Mouse (Mus musculus): Measurements from ENCODE around the gene Gsk3a. TPM values are rescaled to one million over a fixed set of nuclear protein-coding genes. Genes with fewer than 3 reads are reported as not detected.

Gsk3a gene
- polyA plus RNA-seq, 1 experiment from 2014 or later: 4.0 TPM

DNA sequence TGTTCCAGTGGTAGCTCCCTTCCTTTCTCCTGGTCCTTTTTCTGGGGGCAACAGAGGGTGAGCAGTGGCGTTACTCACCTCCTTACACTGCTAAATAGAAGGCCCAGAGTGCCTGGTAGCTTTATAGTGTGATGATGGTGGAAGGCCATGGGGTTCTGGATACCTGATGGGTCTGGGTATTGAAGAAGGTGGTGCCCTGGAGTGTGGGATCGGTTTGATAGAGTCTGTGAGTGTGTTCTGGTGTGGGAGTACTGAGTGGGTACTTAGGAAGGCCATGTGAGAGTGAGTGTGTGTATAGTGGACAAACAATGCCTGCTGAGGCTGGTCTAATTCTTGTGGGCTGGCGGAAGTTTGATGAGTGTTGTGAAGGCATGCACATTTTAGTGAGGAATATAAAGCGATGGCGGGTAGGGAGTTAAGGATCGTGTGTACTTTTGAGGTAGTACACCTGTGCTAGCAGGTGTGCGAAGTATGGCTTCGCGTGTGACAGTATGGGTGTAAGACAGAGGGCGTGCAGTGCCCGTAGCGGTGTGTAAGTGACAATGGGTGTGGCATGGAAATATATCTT is 43.6 kb upstream of the Gsk3a start:
- Histone ChIP-seq H3K36me3 (ENCODE audit: control insufficient read depth, insufficient read depth, low read length) (peaks cover 10% of the 10 kb centered on the region; the same call in 1 of the 2 replicates), H3K4me2 (ENCODE audit: low read depth, low read length) (peak overlapping the region; percentile 91), H3K9ac (ENCODE audit: low read depth, low read length) (peak overlapping the region; percentile 81), H3K4me1 (ENCODE audit: control insufficient read depth, insufficient read depth, low read length) (peaks cover 52% of the 10 kb centered on the region), H3K4me3 (ENCODE audit: low read length) (peak overlapping the region; percentile 68), H3K9me3 (ENCODE audit: control insufficient read depth, low read length) (no peaks in the 10 kb centered on the region), H3K27ac (ENCODE audit: low read length) (peak overlapping the region; percentile 98), H3K27me3 (replicated peaks; ENCODE audit: control insufficient read depth, insufficient read depth, low read length) (no peaks in the 10 kb centered on the region)
- ATAC-seq: peak; percentile 27
- WGBS: 13% methylated on average over 12 of the region's 12 CpGs

GRCm38 (mm10) chr7:25279861-25280791 is 42.5 kb upstream of the Gsk3a start:
- Histone ChIP-seq H3K9ac (ENCODE audit: low read depth, low read length) (peak overlapping the region; percentile 81), H3K4me3 (ENCODE audit: low read length) (peak overlapping the region; percentile 68), H3K27me3 (replicated peaks; ENCODE audit: control insufficient read depth, insufficient read depth, low read length) (no peaks in the 10 kb centered on the region), H3K4me2 (ENCODE audit: low read depth, low read length) (peak overlapping the region; percentile 91), H3K4me1 (ENCODE audit: control insufficient read depth, insufficient read depth, low read length) (peaks cover 63% of the 10 kb centered on the region), H3K9me3 (ENCODE audit: control insufficient read depth, low read length) (no peaks in the 10 kb centered on the region), H3K27ac (ENCODE audit: low read length) (peak overlapping the region; percentile 98), H3K36me3 (ENCODE audit: control insufficient read depth, insufficient read depth, low read length) (0 out of 2 replicates have a peak, but pooled peaks cover 3% of the 10 kb centered on the region)
- WGBS: 0% methylated on average over 6 of the region's 6 CpGs
- peak; percentile 9 for ATAC-seq

DNA sequence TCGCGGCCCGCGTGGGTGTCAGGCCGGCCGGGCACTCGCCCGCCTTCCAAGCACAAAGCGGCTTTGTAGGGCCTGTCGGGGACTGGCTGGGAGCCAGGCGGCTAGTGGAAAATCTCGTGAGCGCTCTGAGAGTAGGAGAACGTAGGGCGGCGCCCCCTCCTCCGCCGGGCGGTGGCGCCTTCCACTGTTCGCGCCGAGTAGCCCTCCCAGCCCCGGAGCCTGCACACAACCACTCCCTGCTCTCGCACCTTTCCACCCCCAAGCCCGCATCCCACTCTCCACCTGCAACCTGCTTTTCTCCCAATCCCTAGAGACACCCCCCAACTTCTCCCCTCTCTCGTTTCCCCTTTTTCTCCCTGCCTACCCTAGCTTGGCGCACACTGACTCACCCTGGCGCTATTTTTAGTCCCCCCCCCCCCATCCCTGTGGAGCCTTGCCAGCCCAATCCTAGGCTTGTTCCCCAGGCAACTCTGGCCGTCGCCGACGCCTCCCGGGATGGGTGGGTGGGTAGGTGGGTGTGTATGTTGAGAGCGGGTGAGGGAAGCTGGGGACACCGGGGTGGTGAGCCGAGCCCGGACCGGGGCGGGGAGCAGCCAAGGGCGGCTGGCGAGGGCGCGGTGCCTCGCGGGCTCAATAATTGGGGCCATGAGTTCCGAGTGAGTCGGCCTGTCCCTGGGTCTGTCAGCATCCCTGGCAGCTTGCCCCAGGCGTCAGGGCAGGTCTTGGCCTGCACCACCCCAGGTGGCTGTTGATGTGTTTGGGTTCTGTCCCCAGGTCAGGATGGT is 41.6 kb upstream of the Gsk3a start:
- peaks cover 60% of the 10 kb centered on the region for H3K4me1 ChIP-seq (ENCODE audit: control insufficient read depth, insufficient read depth, low read length)

DNA sequence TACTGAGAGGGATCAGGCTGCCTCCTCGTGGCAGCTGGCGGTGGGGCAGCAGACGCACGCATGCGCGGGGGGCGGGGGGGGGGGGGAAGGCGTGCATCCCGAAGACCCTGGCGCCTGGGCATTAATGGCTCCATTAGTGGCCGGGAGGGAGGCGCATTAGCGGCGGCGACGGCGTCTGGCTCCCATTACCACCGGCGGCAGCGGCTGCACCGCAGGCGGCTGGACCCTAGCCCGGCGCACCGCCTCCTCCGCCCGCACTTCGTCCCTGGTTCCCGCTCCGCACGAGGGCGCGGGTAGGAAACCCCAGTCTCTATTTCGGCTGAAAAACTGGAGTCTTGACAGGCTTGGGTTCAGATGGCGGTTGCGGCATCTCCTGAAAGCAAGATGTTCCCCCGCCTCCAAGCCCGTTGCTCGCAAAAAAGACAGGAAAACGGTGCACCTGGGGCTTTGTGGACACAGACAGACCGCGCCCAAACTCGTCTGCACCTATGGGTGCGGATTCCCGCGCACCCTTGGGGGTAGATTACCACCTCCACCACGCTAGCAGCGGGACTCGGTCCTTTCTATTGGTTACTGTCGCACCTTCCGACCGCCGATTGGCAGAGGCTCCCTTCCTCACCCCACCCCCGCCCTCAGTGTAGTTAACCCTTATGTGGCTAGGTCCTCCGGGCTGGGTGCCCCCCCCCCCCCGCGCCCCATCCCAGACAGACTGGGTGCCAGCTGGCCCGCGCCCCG is 40.9 kb upstream of the Gsk3a start:
- peak overlapping the region; percentile 91 for H3K4me2 ChIP-seq (ENCODE audit: low read depth, low read length)
- peaks cover 58% of the 10 kb centered on the region for H3K4me1 ChIP-seq (ENCODE audit: control insufficient read depth, insufficient read depth, low read length)
- no peaks in the 10 kb centered on the region for H3K9me3 ChIP-seq (ENCODE audit: control insufficient read depth, low read length)
- H3K27me3 ChIP-seq (replicated peaks; ENCODE audit: control insufficient read depth, insufficient read depth, low read length): no peaks in the 10 kb centered on the region
- WGBS: under 1% methylated on average over 56 of the region's 60 CpGs
- H3K27ac ChIP-seq (ENCODE audit: low read length): peak overlapping the region; percentile 98
- peaks cover under 1% of the 10 kb centered on the region; the same call in 1 of the 2 replicates for H3K36me3 ChIP-seq (ENCODE audit: control insufficient read depth, insufficient read depth, low read length)
- peak overlapping the region; percentile 68 for H3K4me3 ChIP-seq (ENCODE audit: low read length)
- H3K9ac ChIP-seq (ENCODE audit: low read depth, low read length): peak overlapping the region; percentile 81
- ATAC-seq: peak; percentile 70

More for the DNA sequence above, 41.6 kb upstream of the Gsk3a start:
- Histone ChIP-seq H3K27me3 (replicated peaks; ENCODE audit: control insufficient read depth, insufficient read depth, low read length) (no peaks in the 10 kb centered on the region), H3K4me2 (ENCODE audit: low read depth, low read length) (peak overlapping the region; percentile 91), H3K4me3 (ENCODE audit: low read length) (peak overlapping the region; percentile 68), H3K9ac (ENCODE audit: low read depth, low read length) (peak overlapping the region; percentile 81), H3K9me3 (ENCODE audit: control insufficient read depth, low read length) (no peaks in the 10 kb centered on the region), H3K36me3 (ENCODE audit: control insufficient read depth, insufficient read depth, low read length) (no peaks in the 10 kb centered on the region), H3K27ac (ENCODE audit: low read length) (peak overlapping the region; percentile 98)
- WGBS: under 1% methylated on average over 49 of the region's 49 CpGs
- ATAC-seq: peak; percentile 49

DNA sequence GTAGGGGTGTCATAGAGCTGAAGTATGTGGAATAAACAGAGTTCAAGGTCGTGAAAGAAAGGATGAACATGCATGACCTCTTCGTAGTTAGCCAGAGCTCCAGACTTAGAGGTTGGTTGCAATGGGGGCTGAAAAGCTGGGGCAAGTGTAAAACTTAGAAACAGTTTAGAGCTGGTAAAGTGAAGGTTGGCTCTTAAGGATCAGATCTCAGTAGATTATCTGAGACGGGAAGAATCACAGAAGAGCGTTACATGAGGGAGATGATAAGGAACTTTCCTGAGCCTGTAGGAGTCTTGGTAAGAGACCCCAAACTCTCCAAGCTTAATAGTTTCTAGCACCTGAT is 40.3 kb upstream of the Gsk3a start:
- peak overlapping the region; percentile 98 for H3K27ac ChIP-seq (ENCODE audit: low read length)
- peak overlapping the region; percentile 81 for H3K9ac ChIP-seq (ENCODE audit: low read depth, low read length)
- 8% methylated on average over 4 of the region's 4 CpGs for WGBS
- H3K4me3 ChIP-seq (ENCODE audit: low read length): peak overlapping the region; percentile 68
- no peaks in the 10 kb centered on the region for H3K27me3 ChIP-seq (replicated peaks; ENCODE audit: control insufficient read depth, insufficient read depth, low read length)
- peaks cover 2% of the 10 kb centered on the region; the same call in 1 of the 2 replicates for H3K36me3 ChIP-seq (ENCODE audit: control insufficient read depth, insufficient read depth, low read length)
- H3K4me1 ChIP-seq (ENCODE audit: control insufficient read depth, insufficient read depth, low read length): peaks cover 54% of the 10 kb centered on the region
- peak overlapping the region; percentile 91 for H3K4me2 ChIP-seq (ENCODE audit: low read depth, low read length)
- ATAC-seq: no peak
- no peaks in the 10 kb centered on the region for H3K9me3 ChIP-seq (ENCODE audit: control insufficient read depth, low read length)

DNA sequence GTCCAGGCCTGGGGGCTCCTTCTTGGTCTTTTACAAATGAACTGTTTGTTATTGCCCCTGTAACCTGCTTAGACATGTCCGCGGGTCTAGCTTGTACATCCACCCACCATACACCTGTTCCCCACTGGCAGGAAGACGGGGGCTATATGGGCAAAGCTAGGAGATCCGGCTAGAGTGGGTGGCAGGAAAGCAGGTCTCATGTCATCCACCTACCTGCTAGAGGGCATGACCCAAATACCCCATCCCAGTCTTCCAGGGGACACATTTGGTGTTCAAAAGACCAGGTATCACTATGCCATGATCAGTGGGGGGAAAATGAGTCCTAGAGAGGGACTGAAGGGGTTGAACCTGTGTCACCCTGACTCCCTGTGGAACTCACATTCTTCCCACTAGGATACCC is 39.8 kb upstream of the Gsk3a start:
- peak overlapping the region; percentile 81 for H3K9ac ChIP-seq (ENCODE audit: low read depth, low read length)
- H3K4me2 ChIP-seq (ENCODE audit: low read depth, low read length): peak overlapping the region; percentile 91
- ATAC-seq: no peak
- no peaks in the 10 kb centered on the region for H3K27me3 ChIP-seq (replicated peaks; ENCODE audit: control insufficient read depth, insufficient read depth, low read length)
- H3K4me3 ChIP-seq (ENCODE audit: low read length): no peak overlapping the region
- peaks cover 54% of the 10 kb centered on the region for H3K4me1 ChIP-seq (ENCODE audit: control insufficient read depth, insufficient read depth, low read length)
- peaks cover 2% of the 10 kb centered on the region; the same call in 1 of the 2 replicates for H3K36me3 ChIP-seq (ENCODE audit: control insufficient read depth, insufficient read depth, low read length)
- peak overlapping the region; percentile 98; the same call in 1 of the 2 replicates for H3K27ac ChIP-seq (ENCODE audit: low read length)
- no peaks in the 10 kb centered on the region for H3K9me3 ChIP-seq (ENCODE audit: control insufficient read depth, low read length)
- WGBS: 86% methylated on average over 4 of the region's 4 CpGs

GRCm38 (mm10) chr7:25275555-25276298 is 38.1 kb upstream of the Gsk3a start:
- peaks cover 45% of the 10 kb centered on the region for H3K4me1 ChIP-seq (ENCODE audit: control insufficient read depth, insufficient read depth, low read length)
- peaks cover 2% of the 10 kb centered on the region for H3K36me3 ChIP-seq (ENCODE audit: control insufficient read depth, insufficient read depth, low read length)
- no peaks in the 10 kb centered on the region for H3K9me3 ChIP-seq (ENCODE audit: control insufficient read depth, low read length)
- H3K4me3 ChIP-seq (ENCODE audit: low read length): no peak overlapping the region
- WGBS: 55% methylated on average over 9 of the region's 9 CpGs
- peak overlapping the region; percentile 44 for H3K9ac ChIP-seq (ENCODE audit: low read depth, low read length)
- H3K27me3 ChIP-seq (replicated peaks; ENCODE audit: control insufficient read depth, insufficient read depth, low read length): no peaks in the 10 kb centered on the region
- ATAC-seq: no peak
- peak overlapping the region; percentile 43; the same call in 1 of the 2 replicates for H3K27ac ChIP-seq (ENCODE audit: low read length)
- H3K4me2 ChIP-seq (ENCODE audit: low read depth, low read length): no peak overlapping the region

DNA sequence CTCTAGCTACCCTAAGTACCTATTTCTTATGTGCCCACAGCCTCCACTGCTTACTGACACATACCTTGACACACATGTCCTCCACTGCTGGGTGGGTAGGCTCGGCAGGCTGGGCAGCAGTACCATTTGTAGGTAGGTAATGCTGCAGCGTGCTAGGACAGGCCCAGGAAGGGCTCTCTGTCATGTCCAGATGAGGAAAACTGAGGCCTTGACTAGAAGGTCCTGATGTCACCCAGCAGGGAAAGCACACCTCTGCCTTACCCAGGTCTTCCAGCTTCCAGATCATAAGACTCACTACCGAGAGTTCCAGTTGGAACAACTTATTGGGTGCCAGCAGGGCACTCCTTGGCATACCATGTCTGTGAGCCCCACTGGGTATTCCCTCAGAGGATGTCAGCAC is 37.3 kb upstream of the Gsk3a start:
- Histone ChIP-seq H3K9ac (ENCODE audit: low read depth, low read length) (0 out of 2 replicates have a peak overlapping the region, but pooled peaks have one; percentile 44), H3K36me3 (ENCODE audit: control insufficient read depth, insufficient read depth, low read length) (peaks cover 2% of the 10 kb centered on the region)

More for the DNA sequence above, 37.3 kb upstream of the Gsk3a start:
- Histone ChIP-seq H3K27ac (ENCODE audit: low read length) (no peak overlapping the region), H3K4me1 (ENCODE audit: control insufficient read depth, insufficient read depth, low read length) (peaks cover 41% of the 10 kb centered on the region), H3K27me3 (replicated peaks; ENCODE audit: control insufficient read depth, insufficient read depth, low read length) (no peaks in the 10 kb centered on the region), H3K9me3 (ENCODE audit: control insufficient read depth, low read length) (no peaks in the 10 kb centered on the region), H3K4me3 (ENCODE audit: low read length) (no peak overlapping the region), H3K4me2 (ENCODE audit: low read depth, low read length) (no peak overlapping the region)
- no peak for ATAC-seq
- 86% methylated on average over 3 of the region's 3 CpGs for WGBS

Measured in intestine, embryonic 16.5 days (tissue).